Mouse (Mus musculus) stomach, postnatal 0 days (tissue): ENCODE measurements at regions not wholly inside any gene's neighbourhood (a gene's known extent, or its start where the extent isn't known, plus 50 kb on each side); places are given as distances from the start of the nearest gene placed in this dataset.

Experiments used
- CTCF ChIP-seq: IDR thresholded peaks from 2 replicates; pipeline ENCODE4 v1.5.1; 2016; ENCODE audit warnings: antibody characterized with exemption, low read depth, mild to moderate bottlenecking, moderate library complexity
- EP300 ChIP-seq: optimal IDR thresholded peaks from 2 replicates; pipeline ENCODE3; 2016; ENCODE audit warnings: antibody characterized with exemption

DNA sequence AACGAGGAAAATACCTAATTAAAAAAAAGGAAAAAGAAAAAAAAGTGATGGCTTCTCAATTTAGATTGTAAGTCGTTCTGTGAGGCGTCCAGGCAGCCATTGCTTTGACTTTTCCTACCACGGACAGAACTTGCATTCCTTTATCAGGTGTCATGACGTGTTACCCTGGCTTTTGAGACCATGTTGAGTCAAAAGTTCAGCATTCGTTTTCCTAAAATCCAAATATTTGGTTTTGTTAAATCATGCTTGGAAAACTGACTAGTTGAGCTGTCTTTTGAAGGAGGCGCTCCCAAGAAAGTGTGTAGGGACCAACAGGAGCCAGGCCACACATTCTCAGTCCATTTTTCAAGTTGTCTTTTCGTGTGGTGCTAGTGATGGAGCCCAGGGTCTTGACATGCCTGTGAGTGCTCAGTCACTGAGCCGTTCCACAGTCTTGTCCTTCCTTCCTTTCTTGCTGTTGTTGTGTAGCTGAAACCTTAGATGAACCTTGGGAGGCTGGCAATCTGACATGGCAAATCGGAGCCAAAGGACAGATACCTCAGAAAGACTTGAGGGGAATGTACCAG, 125.1 kb upstream of the Pik3r1 start:
- TF ChIP-seq CTCF (no peak), EP300 (no peak)
